Mouse (Mus musculus) liver, adult 2 months (tissue): ENCODE results near the gene Smc6.

Experiments used
- CTCF ChIP-seq: fragments of 200-500 bp; IDR thresholded peaks from 2 replicates; pipeline ENCODE4 v1.5.1; 2011; ENCODE audit warnings: low read depth, low read length, control low read depth
- POLR2A ChIP-seq: fragments of 200-500 bp; IDR thresholded peaks from 2 replicates; pipeline ENCODE4 v1.6.1; 2011; ENCODE audit warnings: low read length, control low read depth; ENCODE audit not compliant: insufficient read depth; ENCODE audit errors: extremely low read depth

- TF ChIP-seq CTCF (no peak), POLR2A (no peak)
These were observed 41.3 kb downstream of the Smc6 start for GRCm38 (mm10) chr12:11306753-11307645.
